Mouse (Mus musculus) liver, embryonic 11.5 days (tissue): ENCODE measurements at regions not wholly inside any gene's neighbourhood (a gene's known extent, or its start where the extent isn't known, plus 50 kb on each side); places are given as distances from the start of the nearest gene placed in this dataset.

Experiments used
- ATAC-seq: fragments of 200-750 bp; cut with Nextera tagmentation; replicated peaks from 2 replicates; pipeline ENCODE4 v1.8.0; 2017; ENCODE audit warnings: moderate number of reproducible peaks, mild to moderate bottlenecking, moderate TSS enrichment, moderate library complexity; ENCODE audit not compliant: low FRiP score
- DNase-seq: peaks from one replicate; pipeline ENCODE4 v3.0.0-alpha.2; 2017; ENCODE audit warnings: low spot score
- H3K27ac ChIP-seq: fragments of 300-500 bp; sonication (generic); 2 replicates; pipeline ENCODE4 v1.5.1; 2014; ENCODE audit warnings: mild to moderate bottlenecking, low read depth, low read length, control low read depth
- H3K27me3 ChIP-seq: fragments of 300-500 bp; sonication (generic); replicated peaks from 2 replicates; pipeline ENCODE4 v1.6.1; 2014; ENCODE audit warnings: low read length, mixed read lengths; ENCODE audit not compliant: control insufficient read depth, insufficient read depth
- H3K36me3 ChIP-seq: fragments of 300-500 bp; sonication (generic); 2 replicates; pipeline ENCODE4 v1.6.1; 2014; ENCODE audit warnings: mild to moderate bottlenecking, low read length, moderate library complexity, mixed read lengths; ENCODE audit not compliant: control insufficient read depth, insufficient read depth
- H3K4me1 ChIP-seq: fragments of 300-500 bp; sonication (generic); replicated peaks from 2 replicates; pipeline ENCODE4 v1.6.1; 2014; ENCODE audit warnings: low read length, mixed read lengths; ENCODE audit not compliant: control insufficient read depth, insufficient read depth
- H3K4me2 ChIP-seq: fragments of 300-500 bp; sonication (generic); 2 replicates; pipeline ENCODE4 v1.6.1; 2014; ENCODE audit warnings: mild to moderate bottlenecking, control low read depth, moderate library complexity
- H3K4me3 ChIP-seq: fragments of 300-500 bp; sonication (generic); 2 replicates; pipeline ENCODE4 v1.5.1; 2014; ENCODE audit warnings: low read depth, low read length, control low read depth
- H3K9ac ChIP-seq: fragments of 300-500 bp; sonication (generic); 2 replicates; pipeline ENCODE4 v1.6.1; 2014; ENCODE audit warnings: low read depth, low read length, control low read depth
- H3K9me3 ChIP-seq: fragments of 300-500 bp; sonication (generic); 2 replicates; pipeline ENCODE4 v1.6.1; 2016; ENCODE audit warnings: low read length, inconsistent platforms, mixed read lengths; ENCODE audit not compliant: control insufficient read depth
- WGBS: fragments of 180-500 bp; shearing (Covaris S2); extraction: QIAGEN DNeasy Blood & Tissue Kit; methylation state at CpG from one replicate; pipeline ENCODE4 v1.1.7; 2014; 5-methylcytosine and 5-hydroxymethylcytosine counted together

- Histone ChIP-seq H3K27me3 (no peaks in the 10 kb centered on the region), H3K4me1 (no peaks in the 10 kb centered on the region), H3K4me3 (no peak overlapping the region), H3K27ac (no peak overlapping the region), H3K4me2 (no peak overlapping the region), H3K9me3 (no peaks in the 10 kb centered on the region), H3K36me3 (no peaks in the 10 kb centered on the region), H3K9ac (no peak overlapping the region)
- 89% methylated on average over 2 of the region's 2 CpGs for WGBS
- DNase-seq: no peak
- ATAC-seq: no peak
Observed at GRCm38 (mm10) chr15:11573496-11573895, 174.0 kb upstream of the Tars start.

GRCm38 (mm10) chr15:11572063-11572462 is 172.6 kb upstream of the Tars start:
- Histone ChIP-seq H3K27me3 (no peaks in the 10 kb centered on the region), H3K27ac (no peak overlapping the region), H3K36me3 (no peaks in the 10 kb centered on the region), H3K4me2 (no peak overlapping the region), H3K4me1 (no peaks in the 10 kb centered on the region), H3K9ac (no peak overlapping the region), H3K9me3 (no peaks in the 10 kb centered on the region), H3K4me3 (no peak overlapping the region)
- DNase-seq (no peak), ATAC-seq (no peak)
- WGBS: 90% methylated on average over 4 of the region's 4 CpGs

GRCm38 (mm10) chr15:11565503-11566031 is 166.1 kb upstream of the Tars start:
- DNase-seq: no peak
- no peak overlapping the region for H3K9ac ChIP-seq
- no peak for ATAC-seq

GRCm38 (mm10) chr15:11552568-11552967 is 153.1 kb upstream of the Tars start:
- 44% methylated on average over 2 of the region's 2 CpGs for WGBS
- H3K9me3 ChIP-seq: no peaks in the 10 kb centered on the region
- DNase-seq (no peak), ATAC-seq (no peak)
- no peak overlapping the region for H3K9ac ChIP-seq
- no peak overlapping the region for H3K4me3 ChIP-seq
- no peak overlapping the region for H3K4me2 ChIP-seq
- H3K4me1 ChIP-seq: no peaks in the 10 kb centered on the region
- no peaks in the 10 kb centered on the region for H3K27me3 ChIP-seq
- no peaks in the 10 kb centered on the region for H3K36me3 ChIP-seq
- H3K27ac ChIP-seq: no peak overlapping the region

More at GRCm38 (mm10) chr15:11565503-11566031, 166.1 kb upstream of the Tars start:
- H3K36me3 ChIP-seq: no peaks in the 10 kb centered on the region
- no peak overlapping the region for H3K4me3 ChIP-seq
- no peaks in the 10 kb centered on the region for H3K4me1 ChIP-seq
- H3K9me3 ChIP-seq: no peaks in the 10 kb centered on the region
- H3K27ac ChIP-seq: no peak overlapping the region
- no peak overlapping the region for H3K4me2 ChIP-seq
- 40% methylated on average over 10 of the region's 10 CpGs for WGBS
- no peaks in the 10 kb centered on the region for H3K27me3 ChIP-seq

- H3K27ac ChIP-seq: no peak overlapping the region
- H3K9ac ChIP-seq: no peak overlapping the region
- ATAC-seq: no peak
- 88% methylated on average over 1 of the region's 1 CpGs for WGBS
- DNase-seq: no peak
- no peaks in the 10 kb centered on the region for H3K9me3 ChIP-seq
- H3K36me3 ChIP-seq: no peaks in the 10 kb centered on the region
- H3K27me3 ChIP-seq: no peaks in the 10 kb centered on the region
- H3K4me2 ChIP-seq: no peak overlapping the region
- H3K4me1 ChIP-seq: no peaks in the 10 kb centered on the region
- H3K4me3 ChIP-seq: no peak overlapping the region
Observed at GRCm38 (mm10) chr15:11552110-11552509, 152.6 kb upstream of the Tars start.

- Histone ChIP-seq H3K27ac (no peak overlapping the region), H3K4me3 (no peak overlapping the region), H3K9me3 (no peaks in the 10 kb centered on the region), H3K27me3 (no peaks in the 10 kb centered on the region), H3K4me2 (no peak overlapping the region), H3K9ac (no peak overlapping the region), H3K36me3 (no peaks in the 10 kb centered on the region), H3K4me1 (no peaks in the 10 kb centered on the region)
- no peak for ATAC-seq
- WGBS: 66% methylated on average over 3 of the region's 3 CpGs
- no peak for DNase-seq
Observed at GRCm38 (mm10) chr15:11539485-11539884, 140.0 kb upstream of the Tars start.

GRCm38 (mm10) chr15:11536076-11536620 is 136.7 kb upstream of the Tars start:
- H3K9ac ChIP-seq: no peak overlapping the region
- no peak overlapping the region for H3K4me3 ChIP-seq
- no peak for DNase-seq
- H3K27me3 ChIP-seq: no peaks in the 10 kb centered on the region
- H3K4me2 ChIP-seq: no peak overlapping the region
- H3K36me3 ChIP-seq: no peaks in the 10 kb centered on the region
- no peak for ATAC-seq
- H3K9me3 ChIP-seq: no peaks in the 10 kb centered on the region
- no peak overlapping the region for H3K27ac ChIP-seq
- 0 out of 2 replicates have a peak, but pooled peaks cover 4% of the 10 kb centered on the region for H3K4me1 ChIP-seq
- 69% methylated on average over 7 of the region's 7 CpGs for WGBS

- ATAC-seq (no peak), DNase-seq (no peak)
- no peak overlapping the region for H3K4me3 ChIP-seq
- no peaks in the 10 kb centered on the region for H3K36me3 ChIP-seq
- H3K27ac ChIP-seq: no peak overlapping the region
- no peak overlapping the region for H3K9ac ChIP-seq
- H3K9me3 ChIP-seq: no peaks in the 10 kb centered on the region
- 0 out of 2 replicates have a peak, but pooled peaks cover 4% of the 10 kb centered on the region for H3K4me1 ChIP-seq
- no peak overlapping the region for H3K4me2 ChIP-seq
- no peaks in the 10 kb centered on the region for H3K27me3 ChIP-seq
- WGBS: 83% methylated on average over 12 of the region's 12 CpGs
Observed at GRCm38 (mm10) chr15:11534404-11535251, 135.2 kb upstream of the Tars start.
